Mouse (Mus musculus) limb, embryonic 14.5 days (tissue): ENCODE data around the gene Acot9. TPM values are rescaled to one million over a fixed set of nuclear protein-coding genes. Genes with fewer than 3 reads are reported as not detected.

Source experiments
- ATAC-seq: fragments of 200-750 bp; cut with Nextera tagmentation; 2 replicates; pipeline ENCODE4 v1.8.0; 2017; ENCODE audit warnings: low read depth, moderate number of reproducible peaks, moderate TSS enrichment; ENCODE audit not compliant: low FRiP score
- DNase-seq: peaks from one replicate; pipeline ENCODE4 v3.0.0-alpha.2; 2015; ENCODE audit warnings: low spot score
- H3K27ac ChIP-seq: fragments of 300-500 bp; sonication (generic); replicated peaks from 2 replicates; pipeline ENCODE4 v1.5.1; 2014; ENCODE audit warnings: low read depth, mild to moderate bottlenecking, low read length, moderate library complexity, mixed read lengths
- H3K27me3 ChIP-seq: fragments of 300-500 bp; sonication (generic); 2 replicates; pipeline ENCODE4 v1.6.1; 2014; ENCODE audit warnings: low read length, mixed read lengths; ENCODE audit not compliant: control insufficient read depth, insufficient read depth
- H3K36me3 ChIP-seq: fragments of 300-500 bp; sonication (generic); 2 replicates; pipeline ENCODE4 v1.6.1; 2014; ENCODE audit warnings: mild to moderate bottlenecking, low read length, moderate library complexity, mixed read lengths; ENCODE audit not compliant: control insufficient read depth, insufficient read depth
- H3K4me1 ChIP-seq: fragments of 300-500 bp; sonication (generic); 2 replicates; pipeline ENCODE4 v1.6.1; 2014; ENCODE audit warnings: antibody characterized with exemption, low read length, mixed read lengths; ENCODE audit not compliant: control insufficient read depth, insufficient read depth
- H3K4me2 ChIP-seq: fragments of 300-500 bp; sonication (generic); replicated peaks from 2 replicates; pipeline ENCODE4 v1.6.1; 2014; ENCODE audit warnings: low read depth, mild to moderate bottlenecking, low read length, moderate library complexity; ENCODE audit not compliant: severe bottlenecking
- H3K4me3 ChIP-seq: fragments of 300-500 bp; sonication (generic); replicated peaks from 2 replicates; pipeline ENCODE4 v1.5.1; 2014; ENCODE audit warnings: low read length
- H3K9ac ChIP-seq: fragments of 300-500 bp; sonication (generic); 2 replicates; pipeline ENCODE4 v1.6.1; 2014; ENCODE audit warnings: mild to moderate bottlenecking, low read depth, low read length, moderate library complexity; ENCODE audit not compliant: severe bottlenecking
- H3K9me3 ChIP-seq: fragments of 300-500 bp; sonication (generic); 2 replicates; pipeline ENCODE4 v1.6.1; 2016; ENCODE audit warnings: low read length; ENCODE audit not compliant: control insufficient read depth
- POLR2A ChIP-seq: fragments of 200-500 bp; IDR thresholded peaks from 2 replicates; pipeline ENCODE4 v1.8.0; 2012; ENCODE audit warnings: inconsistent platforms, mild to moderate bottlenecking, moderate library complexity, borderline replicate concordance; ENCODE audit not compliant: insufficient read depth, insufficient read length; ENCODE audit errors: extremely low read depth
- WGBS: fragments of 180-500 bp; shearing (Covaris S2); extraction: QIAGEN DNeasy Blood & Tissue Kit; methylation state at CpG from one replicate; pipeline ENCODE4 v1.1.7; 2014; 5-methylcytosine and 5-hydroxymethylcytosine counted together
- polyA plus RNA-seq, 2 experiments: library from polyadenylated mRNA; depleted of rRNA in 1 of 2; stranded (reverse) in 1 of 2; unstranded in 1 of 2; fragments of >200 nt; fragmentation: Nextera tagmentation in 1 of 2; extraction: Ambion mirVana in 1 of 2; gene quantifications; 2 replicates each; pipeline versions ENCODE4 v1.2.1 to v1.2.3; 2012 to 2014

Acot9 gene
- polyA plus RNA-seq, 2 experiments: 26.5 to 55.0 TPM

- no peaks in the 10 kb centered on the region for H3K27me3 ChIP-seq
- ATAC-seq: no peak
- no peak overlapping the region for H3K4me3 ChIP-seq
- no peaks in the 10 kb centered on the region for H3K4me1 ChIP-seq
- no peak overlapping the region for H3K9ac ChIP-seq
- no peak for TF ChIP-seq POLR2A
- H3K4me2 ChIP-seq: no peak overlapping the region
- H3K9me3 ChIP-seq: no peaks in the 10 kb centered on the region
- no peak for DNase-seq
- H3K27ac ChIP-seq: no peak overlapping the region
- H3K36me3 ChIP-seq: no peaks in the 10 kb centered on the region
These were observed 5.4 kb upstream of the Acot9 start for GRCm38 (mm10) chrX:155256856-155257255.

DNA sequence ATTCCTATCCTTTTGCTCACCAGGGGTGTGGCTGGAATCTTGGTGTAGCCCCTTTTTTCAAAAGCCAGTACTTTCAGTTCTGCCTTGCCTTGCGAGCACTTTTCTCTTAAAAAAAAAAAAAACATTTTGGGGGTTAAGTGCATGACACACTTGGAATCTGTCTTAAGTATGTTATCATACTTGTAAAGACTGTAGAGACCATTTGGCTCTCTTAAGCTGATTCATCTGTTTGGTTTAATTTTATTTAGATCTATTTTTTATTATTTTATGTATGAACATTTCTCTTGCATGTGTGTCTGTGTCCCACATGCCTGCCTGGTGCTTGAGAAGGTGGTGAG lies 641 bp downstream of the Acot9 start:
- WGBS: 45% methylated on average over 1 of the region's 1 CpGs
- Histone ChIP-seq H3K9ac (peak overlapping the region; percentile 61; the same call in 1 of the 2 replicates), H3K27me3 (no peaks in the 10 kb centered on the region), H3K9me3 (no peaks in the 10 kb centered on the region), H3K4me2 (peak overlapping the region; percentile 47), H3K27ac (peak overlapping the region; percentile 58; the same call in 1 of the 2 replicates), H3K4me1 (no peaks in the 10 kb centered on the region), H3K36me3 (no peaks in the 10 kb centered on the region), H3K4me3 (peak overlapping the region; percentile 50)
- DNase-seq: no peak
- TF ChIP-seq POLR2A: no peak
- ATAC-seq: no peak

- H3K9me3 ChIP-seq: no peaks in the 10 kb centered on the region
- no peak overlapping the region for H3K9ac ChIP-seq
- H3K27ac ChIP-seq: no peak overlapping the region
- no peak for ATAC-seq
- H3K36me3 ChIP-seq: no peaks in the 10 kb centered on the region
- H3K4me3 ChIP-seq: no peak overlapping the region
- no peaks in the 10 kb centered on the region for H3K27me3 ChIP-seq
- TF ChIP-seq POLR2A: no peak
- no peaks in the 10 kb centered on the region for H3K4me1 ChIP-seq
- no peak overlapping the region for H3K4me2 ChIP-seq
- no peak for DNase-seq
- 65% methylated on average over 4 of the region's 4 CpGs for WGBS
These were observed 16.2 kb downstream of the Acot9 start for GRCm38 (mm10) chrX:155278483-155278882.

GRCm38 (mm10) chrX:155280427-155281044 lies 18.3 kb downstream of the Acot9 start:
- Histone ChIP-seq H3K9me3 (no peaks in the 10 kb centered on the region), H3K27me3 (no peaks in the 10 kb centered on the region), H3K4me1 (no peaks in the 10 kb centered on the region), H3K36me3 (no peaks in the 10 kb centered on the region), H3K4me2 (no peak overlapping the region), H3K4me3 (no peak overlapping the region), H3K27ac (no peak overlapping the region), H3K9ac (no peak overlapping the region)
- ATAC-seq (no peak), DNase-seq (no peak)
- no peak for TF ChIP-seq POLR2A
- WGBS: 11% methylated on average over 1 of the region's 1 CpGs

GRCm38 (mm10) chrX:155306390-155306789 lies 44.1 kb downstream of the Acot9 start:
- TF ChIP-seq POLR2A: no peak
- Histone ChIP-seq H3K27me3 (no peaks in the 10 kb centered on the region), H3K27ac (no peak overlapping the region), H3K4me2 (no peak overlapping the region), H3K9me3 (no peaks in the 10 kb centered on the region), H3K4me1 (no peaks in the 10 kb centered on the region), H3K36me3 (no peaks in the 10 kb centered on the region), H3K9ac (no peak overlapping the region), H3K4me3 (no peak overlapping the region)
- WGBS: 97% methylated on average over 2 of the region's 2 CpGs
- no peak for DNase-seq
- no peak for ATAC-seq
